In the genomic region with DNA sequence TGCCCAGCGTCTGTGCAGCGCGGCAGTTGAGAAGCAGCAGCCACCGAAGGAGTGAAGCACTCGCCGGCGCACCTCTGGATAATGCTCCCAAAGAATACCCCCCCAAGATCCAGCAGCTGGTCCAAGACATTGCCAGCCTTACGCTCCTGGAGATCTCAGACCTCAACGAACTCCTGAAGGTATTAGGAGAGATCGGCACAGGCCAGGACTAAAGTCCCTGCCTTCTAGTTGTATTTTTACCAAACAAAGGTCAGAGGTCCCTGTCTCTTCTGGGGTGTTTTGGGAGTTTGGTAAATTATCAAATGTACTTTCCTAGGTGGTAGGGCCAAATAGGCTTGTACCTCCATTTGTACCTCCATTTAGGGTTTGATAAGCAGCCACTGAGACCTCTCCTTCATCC, we compare ENCODE assay signal across 7 mouse cellular contexts. TPM values are rescaled to one million over a fixed set of nuclear protein-coding genes. Genes with fewer than 3 reads are reported as not detected.
DNase-seq lines count a peak whose midpoint lies in the region; ATAC-seq and TF ChIP-seq lines count a peak whose summit lies in the region.

No protein-coding gene starts in this region.

- no peaks in the 10 kb centered on the region for H3K9me3 ChIP-seq in hindbrain, embryonic 12.5 days (replicated peaks)
- no peaks in the 10 kb centered on the region for H3K9me3 ChIP-seq in liver, embryonic 11.5 days (ENCODE audit: control insufficient read depth, low read length)

- 12% methylated on average over 10 of the region's 10 CpGs for WGBS in thymus, adult 2 months
- 13% methylated on average over 10 of the region's 10 CpGs for WGBS in hindbrain, embryonic 12.5 days
- WGBS in liver, embryonic 11.5 days, result 6% methylated on average over 10 of the region's 10 CpGs

- peak overlapping the region; percentile 92 for H3K9ac ChIP-seq in hindbrain, embryonic 12.5 days
- H3K9ac ChIP-seq in liver, embryonic 11.5 days (ENCODE audit: low read depth, low read length), result peak overlapping the region; percentile 98

- H3K27me3 ChIP-seq in thymus, adult 2 months (ENCODE audit: control insufficient read depth, insufficient read depth, low read length), result no peaks in the 10 kb centered on the region
- H3K27me3 ChIP-seq in hindbrain, embryonic 12.5 days, result no peaks in the 10 kb centered on the region
- H3K27me3 ChIP-seq in liver, embryonic 11.5 days (replicated peaks; ENCODE audit: control insufficient read depth, insufficient read depth, low read length), result no peaks in the 10 kb centered on the region

- TF ChIP-seq POLR2A in thymus, adult 2 months (IDR thresholded peaks at IDR 0.05; ENCODE audit: control insufficient read depth, extremely low read depth, insufficient read depth, low read length, poor library complexity), result no peak

- TF ChIP-seq CTCF in thymus, adult 2 months (IDR thresholded peaks at IDR 0.05; ENCODE audit: borderline replicate concordance, control insufficient read depth, extremely low read depth, insufficient read depth, low read length, poor library complexity), result no peak

- H3K4me1 ChIP-seq in thymus, adult 2 months (replicated peaks; ENCODE audit: control insufficient read depth, insufficient read depth, low read length), result peaks cover 14% of the 10 kb centered on the region
- H3K4me1 ChIP-seq in hindbrain, embryonic 12.5 days, result peaks cover 22% of the 10 kb centered on the region
- H3K4me1 ChIP-seq in liver, embryonic 11.5 days (replicated peaks; ENCODE audit: control insufficient read depth, insufficient read depth, low read length), result peaks cover 33% of the 10 kb centered on the region

- no peak for ATAC-seq in hindbrain, embryonic 12.5 days (ENCODE audit: low FRiP score)
- no peak for ATAC-seq in liver, embryonic 11.5 days (replicated peaks; ENCODE audit: low FRiP score)

- H3K4me3 ChIP-seq in thymus, adult 2 months (ENCODE audit: control insufficient read depth, insufficient read depth, low read length), result peak overlapping the region; percentile 82
- H3K4me3 ChIP-seq in hindbrain, embryonic 12.5 days, result peak overlapping the region; percentile 97
- peak overlapping the region; percentile 98 for H3K4me3 ChIP-seq in liver, embryonic 11.5 days (ENCODE audit: low read depth, low read length)

- no peak overlapping the region for H3K27ac ChIP-seq in thymus, adult 2 months (ENCODE audit: control insufficient read depth, insufficient read depth, low read length)
- H3K27ac ChIP-seq in hindbrain, embryonic 12.5 days, result no peak overlapping the region
- H3K27ac ChIP-seq in liver, embryonic 11.5 days (ENCODE audit: low read depth, low read length), result peak overlapping the region; percentile 75

- no peak for DNase-seq in thymus, adult 2 months
- DNase-seq in thymus, postnatal 25 days, result no peak
- DNase-seq in liver, embryonic 11.5 days (ENCODE audit: low spot score), result no peak
- DNase-seq in urinary bladder, adult 18-20 months (ENCODE audit: low spot score in 2 of 2), result no peak
- no peak for DNase-seq in frontal cortex, postnatal 36 days (ENCODE audit: low spot score in 2 of 2)
- no peak for DNase-seq in cerebellum, postnatal 4 days (ENCODE audit: low spot score in 2 of 2)

- peaks cover 10% of the 10 kb centered on the region; the same call in 1 of the 2 replicates for H3K36me3 ChIP-seq in thymus, adult 2 months (ENCODE audit: control insufficient read depth, insufficient read depth, low read length)
- H3K36me3 ChIP-seq in hindbrain, embryonic 12.5 days, result peaks cover 64% of the 10 kb centered on the region
- peaks cover 62% of the 10 kb centered on the region for H3K36me3 ChIP-seq in liver, embryonic 11.5 days (ENCODE audit: control insufficient read depth, insufficient read depth, low read length)

- H3K4me2 ChIP-seq in hindbrain, embryonic 12.5 days (replicated peaks), result peak overlapping the region; percentile 93
- H3K4me2 ChIP-seq in liver, embryonic 11.5 days, result peak overlapping the region; percentile 88

RNA-seq across cellular contexts. Expression of gene Mrpl12, which starts 0.8 kb away (rescaled TPM):
- polyA plus RNA-seq in thymus, adult 2 months (2012; rRNA removed), result 89.6 and 92.3 TPM in 2 replicates
- 104 and 108 TPM in 2 replicates for polyA plus RNA-seq in hindbrain, embryonic 12.5 days (2016; fragmentation: Nextera tagmentation; extraction: Ambion mirVana)
- polyA plus RNA-seq in liver, embryonic 11.5 days (2014; fragmentation: Nextera tagmentation; extraction: Ambion mirVana), result 252 and 266 TPM in 2 replicates

RNA-seq across cellular contexts. Expression of gene Slc25a10, which starts 6.4 kb away (rescaled TPM):
- 102 and 103 TPM in 2 replicates for polyA plus RNA-seq in thymus, adult 2 months (2012; rRNA removed)
- 37.7 and 38.0 TPM in 2 replicates for polyA plus RNA-seq in hindbrain, embryonic 12.5 days (2016; fragmentation: Nextera tagmentation; extraction: Ambion mirVana)
- 65.5 and 70.6 TPM in 2 replicates for polyA plus RNA-seq in liver, embryonic 11.5 days (2014; fragmentation: Nextera tagmentation; extraction: Ambion mirVana)

RNA-seq across cellular contexts. Expression of gene Arl16, which starts 17.8 kb away (rescaled TPM):
- polyA plus RNA-seq in thymus, adult 2 months (2012; rRNA removed), result 25.9 and 28.4 TPM in 2 replicates
- polyA plus RNA-seq in hindbrain, embryonic 12.5 days (2016; fragmentation: Nextera tagmentation; extraction: Ambion mirVana), result 57.1 and 58.4 TPM in 2 replicates
- polyA plus RNA-seq in liver, embryonic 11.5 days (2014; fragmentation: Nextera tagmentation; extraction: Ambion mirVana), result 39.1 and 40.2 TPM in 2 replicates

RNA-seq across cellular contexts. Expression of gene Ccdc137, which starts 27.3 kb away (rescaled TPM):
- polyA plus RNA-seq in thymus, adult 2 months (2012; rRNA removed), result 25.6 and 30.1 TPM in 2 replicates
- polyA plus RNA-seq in hindbrain, embryonic 12.5 days (2016; fragmentation: Nextera tagmentation; extraction: Ambion mirVana), result 33.8 and 35.5 TPM in 2 replicates
- 51.5 and 52.0 TPM in 2 replicates for polyA plus RNA-seq in liver, embryonic 11.5 days (2014; fragmentation: Nextera tagmentation; extraction: Ambion mirVana)

RNA-seq across cellular contexts. Expression of gene Oxld1, which starts 27.4 kb away (rescaled TPM):
- 15.5 and 17.3 TPM in 2 replicates for polyA plus RNA-seq in thymus, adult 2 months (2012; rRNA removed)
- polyA plus RNA-seq in hindbrain, embryonic 12.5 days (2016; fragmentation: Nextera tagmentation; extraction: Ambion mirVana), result 10.6 and 11.3 TPM in 2 replicates
- polyA plus RNA-seq in liver, embryonic 11.5 days (2014; fragmentation: Nextera tagmentation; extraction: Ambion mirVana), result 12.7 and 16.8 TPM in 2 replicates
